Mouse (Mus musculus) CD8-positive naive resting alpha-beta T cell, adult 2 months (primary cell): ENCODE results near the gene Ccdc163.

Experiments used
- DNase-seq, 2 experiments: peaks; one replicate each; pipeline ENCODE4 v3.0.0; 2022; ENCODE audit warnings: low read depth in 2 of 2, low spot score in 2 of 2

The Ccdc163 gene

DNA sequence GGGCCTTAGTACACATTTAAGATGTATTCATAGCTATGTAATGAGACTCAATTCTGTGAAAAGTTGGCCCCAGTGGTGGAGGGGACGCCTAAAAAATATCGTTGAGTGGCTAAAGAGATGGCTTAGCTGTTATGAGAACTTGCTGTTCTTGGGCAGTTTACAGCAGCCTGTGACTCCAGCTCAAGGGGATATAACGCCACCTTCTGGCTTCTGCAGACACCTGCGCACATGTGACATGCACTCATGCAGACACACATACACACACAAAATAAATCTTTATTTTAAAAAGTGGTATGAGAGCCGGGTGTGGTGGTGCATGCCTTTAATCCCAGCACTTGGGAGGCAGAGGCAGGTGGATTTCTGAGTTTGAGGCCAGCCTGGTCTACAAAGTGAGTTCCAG lies 68.1 kb downstream of the Ccdc163 start:
- DNase-seq: no peak

DNA sequence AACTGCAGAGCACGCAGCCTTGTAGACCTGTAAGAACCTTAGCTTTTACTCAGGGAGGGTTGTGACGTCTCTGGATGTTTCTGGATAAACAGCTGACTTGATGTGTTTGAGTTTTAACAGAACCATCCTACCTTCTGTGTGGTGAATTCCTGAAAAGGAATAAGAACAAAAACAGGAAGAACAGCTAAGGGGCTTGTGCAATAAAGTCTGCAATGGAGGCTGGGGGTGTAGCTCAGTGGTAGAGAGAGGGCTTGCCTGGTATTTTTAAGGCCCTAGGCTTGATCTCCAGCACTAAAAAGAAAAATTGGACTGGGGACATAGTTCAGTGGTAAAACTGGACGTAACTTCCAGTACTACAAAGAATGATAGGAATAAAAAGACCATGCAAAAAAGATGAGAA lies 68.8 kb downstream of the Ccdc163 start:
- DNase-seq: no peak

DNA sequence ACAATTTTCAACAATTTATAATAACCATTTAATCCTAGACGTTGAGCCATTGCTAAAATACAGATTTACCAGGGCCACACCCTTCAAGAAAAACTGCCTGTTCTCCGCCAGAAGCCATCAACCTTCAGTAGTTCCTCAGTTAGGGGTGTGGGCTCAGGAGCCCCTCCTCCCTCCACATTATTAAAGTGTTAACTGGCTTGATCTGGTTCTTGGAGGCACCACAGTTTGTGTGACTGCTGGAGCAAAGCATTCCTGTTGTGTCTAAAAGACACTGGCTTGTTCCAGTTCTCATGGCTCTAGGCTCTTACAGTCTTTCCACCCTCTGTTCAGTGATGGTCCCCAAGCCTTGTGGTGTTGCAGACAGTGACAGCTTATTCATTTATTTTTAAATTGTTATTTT lies 72.2 kb downstream of the Ccdc163 start:
- no peak for DNase-seq

DNA sequence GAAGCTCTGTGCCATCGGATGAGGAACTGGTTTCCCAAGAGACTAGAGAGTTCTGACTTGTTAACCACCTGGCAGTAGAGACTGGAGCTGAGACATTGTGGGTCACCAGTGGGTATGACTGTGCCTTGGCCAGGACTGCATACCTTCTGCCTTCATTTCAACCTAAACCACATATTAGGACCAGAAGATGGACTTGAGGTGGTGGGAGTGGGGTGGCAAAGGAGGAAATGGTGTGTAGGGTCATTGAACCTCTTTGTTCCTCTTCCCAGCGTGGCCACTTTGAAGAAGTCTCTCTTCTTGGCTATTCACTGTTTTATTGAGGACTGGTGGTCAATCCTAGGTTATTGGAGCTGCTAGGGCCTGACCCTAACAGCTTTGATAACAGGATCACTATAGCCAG lies 73.1 kb downstream of the Ccdc163 start:
- DNase-seq: no peak

DNA sequence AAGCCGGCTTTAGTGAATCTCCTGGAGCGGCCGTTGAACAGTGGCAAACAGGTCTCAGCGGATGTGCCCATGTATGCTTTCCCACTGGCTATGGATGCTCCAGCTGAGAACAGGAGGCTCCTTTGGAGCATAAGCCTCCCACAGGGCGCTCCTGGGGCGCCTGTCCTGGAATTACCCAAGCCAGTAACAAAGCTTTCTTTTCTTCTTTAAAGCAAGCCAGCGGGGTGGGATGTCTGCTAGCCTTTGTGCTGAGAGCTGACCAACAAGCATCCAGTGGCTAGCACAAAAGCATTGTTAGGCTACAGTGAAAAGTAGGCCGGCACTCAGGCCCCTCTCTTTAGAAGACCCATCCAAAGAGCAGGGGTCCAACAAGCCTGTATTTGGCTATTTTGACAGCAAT lies 73.9 kb downstream of the Ccdc163 start:
- no peak for DNase-seq

DNA sequence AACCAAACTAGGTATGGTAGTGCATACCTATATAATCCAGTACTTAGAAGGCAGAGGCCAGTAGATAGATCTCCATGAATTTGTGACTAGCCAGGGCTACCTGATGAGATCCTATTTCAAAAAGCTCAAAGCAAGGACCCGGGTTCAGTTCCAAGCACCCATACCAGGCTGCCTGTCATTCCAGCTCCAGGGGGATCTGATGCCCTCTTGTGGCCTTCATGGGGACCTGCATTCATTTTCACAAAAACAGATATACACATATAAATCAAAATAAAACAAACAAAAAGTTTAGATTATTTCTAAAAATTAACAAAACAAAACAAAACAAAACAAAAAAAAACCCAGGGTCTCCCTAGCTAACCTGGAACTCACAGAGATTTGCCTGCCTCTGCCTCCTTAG lies 78.3 kb downstream of the Ccdc163 start:
- DNase-seq: no peak

DNA sequence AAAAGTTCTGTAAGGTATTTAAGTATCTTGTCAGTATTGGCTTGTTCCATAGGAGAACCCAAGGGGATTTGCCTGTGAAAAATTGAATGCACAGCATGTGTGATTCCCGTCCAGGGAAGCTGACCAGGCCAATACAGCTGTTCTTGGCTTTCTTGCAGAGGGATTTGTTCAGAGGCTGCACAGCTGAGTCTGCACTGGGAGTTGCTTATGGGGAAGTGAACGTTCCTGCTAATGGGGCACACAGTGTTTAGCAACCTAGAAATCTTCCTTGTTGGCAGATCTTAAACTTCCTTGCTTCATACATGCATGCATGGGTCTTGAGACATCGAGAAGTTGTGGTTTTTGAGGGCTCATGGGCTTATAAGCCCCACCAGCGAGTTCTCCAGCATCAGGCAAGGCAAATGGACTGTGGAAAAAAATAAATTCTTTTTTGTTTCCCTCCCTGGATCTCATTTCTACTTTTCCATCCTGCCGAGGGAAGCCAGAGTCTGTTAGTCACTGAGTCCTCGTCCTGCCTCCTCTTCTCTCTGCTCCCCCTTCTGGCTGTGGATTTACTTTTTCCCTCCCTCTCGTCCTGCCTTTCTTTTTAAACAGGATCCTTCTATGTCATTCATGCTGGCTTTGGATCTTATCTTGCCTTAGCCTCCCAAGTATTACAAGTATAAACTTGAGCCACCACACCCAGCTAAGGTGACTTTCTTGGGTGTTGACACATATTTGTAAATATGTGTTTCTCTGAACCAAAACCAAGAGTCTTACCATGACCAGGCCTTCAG lies 79.9 kb downstream of the Ccdc163 start:
- no peak for DNase-seq

DNA sequence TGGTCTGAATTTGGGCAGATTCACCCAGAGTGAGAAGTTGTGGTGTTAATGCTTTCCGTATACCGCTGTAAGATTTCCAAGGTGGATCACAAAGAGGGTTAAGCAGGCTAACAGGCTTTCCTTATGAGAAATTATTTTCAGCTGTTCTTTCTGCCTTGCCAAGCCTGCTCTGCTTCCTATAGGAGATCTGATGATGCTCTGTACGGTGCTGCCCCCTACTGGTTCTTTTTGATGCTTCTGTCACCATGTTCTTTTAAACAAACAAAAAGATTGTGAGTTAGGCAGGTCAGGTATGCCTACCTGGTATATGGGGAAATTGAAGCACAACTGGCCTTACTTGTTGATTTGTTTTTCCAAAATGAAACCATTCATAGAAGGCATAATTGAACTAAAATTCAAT lies 80.6 kb downstream of the Ccdc163 start:
- peak; percentile 75 to 82 for DNase-seq

DNA sequence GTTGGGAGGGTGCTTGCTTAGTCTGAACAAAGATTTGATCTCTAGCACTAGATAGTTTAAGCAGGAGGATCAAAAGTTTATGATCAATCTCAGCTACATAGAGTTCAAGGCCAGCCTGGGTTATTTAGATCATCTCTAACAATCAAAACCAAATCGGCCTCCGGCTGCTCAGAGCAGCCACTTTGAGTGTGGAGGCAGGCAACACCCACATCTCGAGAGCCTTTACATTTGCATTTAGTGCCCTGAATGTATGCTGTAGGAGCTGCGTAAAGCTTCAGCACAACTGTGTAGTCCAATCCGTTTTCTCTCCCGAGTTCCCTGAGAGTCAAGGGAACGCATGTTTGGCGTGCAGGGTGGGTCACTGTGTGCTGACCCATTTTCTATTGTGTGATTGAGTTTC lies 84.1 kb downstream of the Ccdc163 start:
- no peak for DNase-seq

DNA sequence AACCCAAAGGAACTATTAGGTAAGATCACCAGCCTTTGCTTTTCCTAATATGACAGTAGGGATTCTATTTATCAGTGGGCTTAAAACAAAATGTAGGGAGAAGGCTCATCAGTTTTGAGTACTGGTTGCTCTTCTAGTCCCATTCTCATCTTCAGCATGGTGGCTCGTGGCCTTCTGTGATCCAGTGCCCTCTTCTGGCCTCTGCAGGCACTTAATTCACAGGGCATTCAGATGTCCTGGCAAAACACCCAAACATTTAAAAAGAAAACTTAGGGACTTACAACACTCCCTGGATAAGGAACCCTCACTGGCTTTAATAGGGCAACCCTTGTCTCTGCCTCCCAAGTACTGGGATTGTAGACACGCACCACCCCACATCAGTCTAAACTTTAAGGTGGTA lies 86.0 kb downstream of the Ccdc163 start:
- no peak for DNase-seq

DNA sequence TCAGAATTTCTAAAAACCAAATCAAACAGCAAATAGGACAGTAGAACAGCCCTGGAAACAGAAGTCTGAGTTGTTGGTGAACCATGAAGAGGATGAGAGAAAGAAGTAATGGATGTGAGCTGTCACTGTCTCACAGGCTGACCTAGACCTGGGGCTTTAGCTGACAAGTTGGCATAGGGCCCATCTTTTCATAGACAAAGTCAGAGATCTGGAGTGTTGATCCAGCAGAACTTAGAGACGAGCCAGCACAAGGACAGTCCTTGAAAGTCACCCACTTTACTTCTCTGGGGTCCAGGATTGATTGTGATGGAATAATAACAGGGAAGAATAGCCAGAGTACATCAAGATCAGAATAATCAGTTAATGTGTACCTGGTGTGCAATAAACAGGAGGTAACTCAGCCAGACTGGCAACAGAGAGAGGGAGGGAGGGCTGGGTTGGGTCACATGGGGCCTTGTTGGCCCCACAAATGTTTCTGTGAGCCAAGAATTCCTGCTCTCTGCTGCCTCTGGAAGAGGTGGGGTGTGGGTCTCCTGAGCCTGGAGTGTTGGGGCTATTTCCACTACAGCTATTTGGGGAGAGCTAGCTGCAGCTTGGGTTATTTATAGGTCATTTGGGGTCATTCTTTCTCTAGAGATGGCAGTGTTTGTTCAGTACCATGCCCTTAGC lies 88.3 kb downstream of the Ccdc163 start:
- DNase-seq: no peak

DNA sequence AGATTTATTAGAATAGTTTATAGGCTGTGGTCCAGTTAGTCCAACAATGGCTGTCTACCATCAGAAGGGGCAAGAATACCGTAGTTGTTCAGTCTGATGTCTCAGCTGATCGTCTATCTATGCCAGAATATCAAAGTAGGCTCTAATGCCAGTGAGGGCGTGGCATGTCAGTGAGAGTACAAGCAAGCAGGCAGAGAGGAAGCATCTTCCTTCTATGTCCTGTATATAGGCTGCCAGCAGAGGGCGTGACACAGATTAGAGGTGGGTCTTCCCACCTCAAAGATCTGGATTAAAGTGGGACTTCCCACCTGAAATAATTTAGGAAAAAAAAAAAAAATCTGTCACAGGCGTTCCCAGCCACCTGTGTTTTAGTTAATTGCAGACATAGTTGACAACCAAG lies 91.6 kb downstream of the Ccdc163 start:
- DNase-seq: no peak
